Mouse (Mus musculus) embryonic facial prominence, embryonic 12.5 days (tissue): ENCODE measurements at regions not wholly inside any gene's neighbourhood (a gene's known extent, or its start where the extent isn't known, plus 50 kb on each side); places are given as distances from the start of the nearest gene placed in this dataset.

Experiments used
- ATAC-seq: fragments of 200-750 bp; cut with Nextera tagmentation; 2 replicates; pipeline ENCODE4 v1.8.0; 2017; ENCODE audit not compliant: insufficient number of reproducible peaks, insufficient read depth, low FRiP score, low TSS enrichment
- H3K27ac ChIP-seq: fragments of 300-500 bp; sonication (generic); 2 replicates; pipeline ENCODE4 v1.5.1; 2016; ENCODE audit warnings: mild to moderate bottlenecking
- H3K27me3 ChIP-seq: fragments of 300-500 bp; sonication (generic); 2 replicates; pipeline ENCODE4 v1.6.1; 2016; ENCODE audit warnings: mild to moderate bottlenecking, moderate library complexity
- H3K36me3 ChIP-seq: fragments of 300-500 bp; sonication (generic); 2 replicates; pipeline ENCODE4 v1.6.1; 2016; ENCODE audit warnings: mild to moderate bottlenecking
- H3K4me1 ChIP-seq: fragments of 300-500 bp; sonication (generic); 2 replicates; pipeline ENCODE4 v1.6.1; 2016
- H3K4me2 ChIP-seq: fragments of 300-500 bp; sonication (generic); replicated peaks from 2 replicates; pipeline ENCODE4 v1.6.1; 2016; ENCODE audit warnings: mild to moderate bottlenecking, moderate library complexity
- H3K4me3 ChIP-seq: fragments of 300-500 bp; sonication (generic); 2 replicates; pipeline ENCODE4 v1.5.1; 2016; ENCODE audit warnings: mild to moderate bottlenecking
- H3K9ac ChIP-seq: fragments of 300-500 bp; sonication (generic); 2 replicates; pipeline ENCODE4 v1.6.1; 2016; ENCODE audit warnings: mild to moderate bottlenecking, moderate library complexity
- H3K9me3 ChIP-seq: fragments of 300-500 bp; sonication (generic); 2 replicates; pipeline ENCODE4 v1.6.1; 2016; ENCODE audit warnings: mild to moderate bottlenecking, moderate library complexity
- WGBS: fragments of 180-500 bp; shearing (Covaris S2); methylation state at CpG from one replicate; pipeline ENCODE4 v1.1.7; 2016; 5-methylcytosine and 5-hydroxymethylcytosine counted together

DNA sequence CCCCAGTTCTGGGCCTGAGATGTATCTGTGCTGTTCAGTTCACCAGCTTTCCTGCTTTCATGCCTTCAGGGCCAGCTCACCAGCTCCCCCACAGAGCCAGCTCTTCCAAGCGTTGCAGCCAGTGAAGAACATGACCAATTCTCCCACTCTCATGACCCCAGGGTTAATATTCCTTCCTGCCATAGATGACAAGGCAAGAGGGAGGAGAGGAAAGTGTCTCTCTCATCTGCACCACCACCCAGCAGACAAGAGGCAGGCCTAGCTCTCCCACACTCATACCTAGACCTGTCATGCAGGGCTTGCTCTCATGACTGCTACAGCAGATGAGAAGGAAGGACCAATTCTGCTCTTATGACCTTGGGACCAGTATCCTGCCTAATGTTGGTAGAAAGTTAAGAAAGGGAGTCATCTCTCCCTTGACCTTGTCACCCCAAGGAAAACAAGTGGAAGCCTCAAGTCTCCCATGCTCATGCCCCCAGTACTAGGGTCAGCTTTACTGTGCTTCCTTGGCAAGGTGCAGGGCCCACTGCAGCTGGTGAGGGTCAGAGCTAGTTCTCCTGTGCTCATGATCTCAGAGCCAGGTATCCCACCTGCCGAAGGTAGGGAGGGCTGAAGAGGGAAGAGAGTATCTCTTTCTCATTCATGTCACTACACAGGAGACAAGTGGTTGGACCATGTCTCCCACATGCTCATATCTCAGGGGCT is 404.0 kb downstream of the Elavl2 start:
- Histone ChIP-seq H3K36me3 (no peaks in the 10 kb centered on the region), H3K27me3 (no peaks in the 10 kb centered on the region), H3K27ac (no peak overlapping the region), H3K9me3 (no peaks in the 10 kb centered on the region), H3K4me1 (no peaks in the 10 kb centered on the region), H3K4me3 (no peak overlapping the region), H3K9ac (no peak overlapping the region), H3K4me2 (no peak overlapping the region)
- WGBS = 60% methylated on average over 2 of the region's 2 CpGs
- no peak for ATAC-seq

DNA sequence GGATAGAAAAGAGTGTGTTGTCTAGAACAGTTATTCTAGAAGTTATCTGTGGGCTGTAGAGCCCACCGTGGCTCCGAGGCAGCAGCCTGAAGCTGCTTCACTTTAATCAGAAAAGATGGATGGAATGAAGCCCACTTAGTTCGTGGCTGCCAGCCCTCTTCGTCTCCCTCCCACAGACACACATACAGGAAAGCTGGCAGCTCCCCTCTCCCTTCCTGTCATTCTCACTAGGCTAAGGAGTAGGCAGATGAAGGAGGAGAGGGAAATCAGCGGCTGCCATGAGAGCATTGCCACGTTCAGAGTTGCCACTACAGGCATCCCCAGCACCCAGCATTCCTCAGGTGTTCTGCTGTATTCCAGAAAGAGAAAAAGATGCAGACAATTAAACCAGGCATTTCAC is 435.9 kb downstream of the Elavl2 start:
- Histone ChIP-seq H3K4me2 (no peak overlapping the region), H3K4me3 (no peak overlapping the region), H3K4me1 (no peaks in the 10 kb centered on the region), H3K9me3 (no peaks in the 10 kb centered on the region), H3K27ac (no peak overlapping the region), H3K9ac (no peak overlapping the region), H3K27me3 (no peaks in the 10 kb centered on the region), H3K36me3 (no peaks in the 10 kb centered on the region)
- ATAC-seq = no peak
- 63% methylated on average over 6 of the region's 6 CpGs for WGBS

DNA sequence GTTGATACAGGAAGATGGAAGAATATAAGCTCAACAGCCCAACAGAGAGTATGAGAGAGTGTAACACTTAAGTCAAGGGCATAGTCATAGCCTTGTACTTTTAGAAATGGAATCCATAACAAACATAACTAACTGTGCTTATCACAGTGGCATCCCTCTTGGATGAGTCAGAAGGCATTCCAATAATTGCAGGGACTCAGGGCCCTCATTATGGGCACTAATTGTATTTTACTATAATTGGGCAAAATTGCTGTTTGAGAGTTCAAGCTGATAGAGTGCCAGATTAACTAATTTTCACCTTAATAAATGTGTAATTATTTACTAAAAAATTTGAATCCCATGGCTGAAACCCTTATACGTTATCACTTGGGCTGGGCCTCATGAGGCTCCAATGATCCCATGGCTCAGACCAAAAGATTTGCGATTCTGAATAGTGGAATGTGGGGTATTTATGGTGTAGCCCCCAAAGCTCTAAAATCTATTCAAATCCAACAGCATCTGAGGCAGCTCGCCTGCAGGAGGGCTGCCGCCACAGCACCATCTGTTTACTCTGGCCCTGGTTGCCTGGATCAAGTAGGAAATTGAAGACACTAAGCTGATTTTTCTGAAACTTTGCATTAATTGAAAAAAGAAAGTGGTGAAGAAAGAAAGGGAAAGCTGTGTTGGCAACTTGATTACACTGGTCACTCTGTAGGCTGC is 456.7 kb downstream of the Elavl2 start:
- Histone ChIP-seq H3K36me3 (no peaks in the 10 kb centered on the region), H3K4me1 (no peaks in the 10 kb centered on the region), H3K9ac (no peak overlapping the region), H3K9me3 (no peaks in the 10 kb centered on the region), H3K27me3 (no peaks in the 10 kb centered on the region), H3K27ac (no peak overlapping the region), H3K4me2 (no peak overlapping the region), H3K4me3 (no peak overlapping the region)
- ATAC-seq = no peak
- 73% methylated on average over 4 of the region's 4 CpGs for WGBS

DNA sequence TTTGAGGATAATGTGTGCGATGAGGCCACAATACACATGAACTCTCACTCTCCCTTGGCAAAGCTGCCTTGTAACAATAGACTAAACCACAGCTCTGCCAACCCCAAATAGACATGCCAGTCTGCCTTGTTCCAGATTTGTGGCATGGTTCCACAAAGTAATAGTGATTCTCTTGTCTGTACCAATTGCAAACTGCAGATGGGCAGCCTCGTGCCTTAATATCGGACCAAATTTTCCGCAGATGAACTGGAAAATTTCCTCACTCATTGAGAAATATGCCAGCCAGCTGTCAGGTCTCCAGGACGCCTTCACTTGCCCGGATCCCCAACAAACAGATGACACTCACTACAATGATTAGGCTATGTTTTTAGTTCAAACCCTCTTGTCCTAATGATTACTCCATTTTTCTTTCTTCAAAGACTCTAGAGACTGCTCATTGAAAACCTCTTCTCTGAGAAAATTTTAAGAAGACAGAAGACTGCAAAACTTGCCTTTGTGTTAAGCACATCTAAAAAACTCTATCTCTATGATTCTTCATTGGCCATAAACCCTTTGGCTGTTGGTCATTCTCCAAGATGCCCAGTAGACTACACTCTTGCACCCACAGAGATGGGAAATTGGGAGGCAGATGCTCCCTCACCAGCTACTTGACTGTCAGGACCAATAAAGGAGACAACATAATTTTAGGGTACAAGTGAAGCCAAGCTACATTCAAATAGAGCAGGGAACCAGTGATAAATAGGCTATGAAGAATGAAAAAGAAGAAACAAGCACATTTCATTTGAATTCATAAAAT is 483.1 kb downstream of the Elavl2 start:
- Histone ChIP-seq H3K36me3 (no peaks in the 10 kb centered on the region), H3K4me1 (no peaks in the 10 kb centered on the region), H3K9me3 (no peaks in the 10 kb centered on the region), H3K27ac (no peak overlapping the region), H3K4me2 (no peak overlapping the region), H3K27me3 (no peaks in the 10 kb centered on the region), H3K9ac (no peak overlapping the region), H3K4me3 (no peak overlapping the region)
- WGBS = 91% methylated on average over 6 of the region's 6 CpGs
- ATAC-seq = no peak

DNA sequence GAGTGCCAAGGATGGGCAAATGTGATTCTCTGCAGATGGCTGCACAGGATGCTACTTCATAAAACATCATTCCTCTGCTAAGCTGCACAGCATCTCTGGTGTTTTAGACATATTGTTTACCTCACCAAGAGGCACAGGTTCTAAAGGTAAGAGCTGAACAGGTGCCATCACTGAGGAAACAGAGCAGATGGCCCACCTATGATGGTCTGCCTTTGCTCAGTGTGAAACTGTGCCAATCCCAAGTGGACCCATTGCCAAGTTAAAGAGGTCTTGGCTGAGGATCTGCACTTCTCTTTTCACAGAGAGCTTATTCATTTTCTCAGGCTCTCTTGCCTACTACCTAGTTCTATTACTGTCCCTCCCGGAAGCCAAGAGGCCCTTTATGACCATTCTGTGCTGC is 494.3 kb downstream of the Elavl2 start:
- H3K9ac ChIP-seq = no peak overlapping the region
- ATAC-seq = no peak
- H3K9me3 ChIP-seq = no peaks in the 10 kb centered on the region
- 75% methylated on average over 1 of the region's 1 CpGs for WGBS
- H3K4me1 ChIP-seq = no peaks in the 10 kb centered on the region
- H3K27ac ChIP-seq = no peak overlapping the region
- H3K36me3 ChIP-seq = no peaks in the 10 kb centered on the region
- H3K4me2 ChIP-seq = no peak overlapping the region
- H3K4me3 ChIP-seq = no peak overlapping the region
- H3K27me3 ChIP-seq = no peaks in the 10 kb centered on the region

DNA sequence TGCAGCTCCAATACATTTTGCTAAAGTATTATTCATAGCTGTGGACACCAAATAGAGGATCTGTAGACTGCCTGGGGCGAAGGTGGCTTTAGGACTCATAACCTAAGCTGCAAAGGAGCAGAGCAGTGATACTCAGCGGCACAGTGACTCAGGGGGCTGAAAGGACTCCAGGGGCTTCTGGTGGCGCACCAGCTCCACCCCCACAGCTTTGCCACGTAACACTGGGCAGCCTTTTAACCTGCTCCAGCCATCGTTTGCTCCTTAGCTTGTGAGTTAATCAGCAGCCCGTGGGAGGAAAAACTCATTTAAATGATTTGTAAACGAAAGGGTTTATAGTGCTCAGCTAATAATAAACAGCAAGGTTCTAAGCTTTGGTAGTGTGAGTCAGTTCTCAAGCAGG is 532.4 kb downstream of the Elavl2 start:
- 57% methylated on average over 7 of the region's 7 CpGs for WGBS
- no peak for ATAC-seq
- Histone ChIP-seq H3K27me3 (no peaks in the 10 kb centered on the region), H3K4me3 (no peak overlapping the region), H3K9me3 (no peaks in the 10 kb centered on the region), H3K4me2 (no peak overlapping the region), H3K36me3 (no peaks in the 10 kb centered on the region), H3K9ac (no peak overlapping the region), H3K4me1 (no peaks in the 10 kb centered on the region), H3K27ac (no peak overlapping the region)

DNA sequence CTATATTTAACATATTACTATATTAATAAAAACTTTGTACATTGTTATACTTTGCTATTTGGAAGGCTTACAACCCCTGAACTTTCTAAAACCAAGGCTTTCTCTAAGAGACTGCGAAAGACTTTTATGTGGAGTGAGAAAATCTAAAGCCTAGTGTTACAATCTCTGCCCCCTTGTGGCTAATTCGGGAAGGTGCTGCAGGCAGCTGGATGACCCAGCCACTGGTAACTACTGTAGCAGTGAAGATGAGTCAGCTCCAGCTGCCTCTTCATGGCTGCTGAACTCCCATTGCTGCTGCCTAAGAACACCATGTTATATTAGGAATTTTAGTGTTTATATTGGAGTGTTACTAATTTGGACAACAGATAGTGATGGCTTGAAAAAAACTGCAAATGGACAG is 539.7 kb downstream of the Elavl2 start:
- H3K4me1 ChIP-seq = no peaks in the 10 kb centered on the region
- ATAC-seq = no peak
- no peaks in the 10 kb centered on the region for H3K27me3 ChIP-seq
- H3K4me3 ChIP-seq = no peak overlapping the region
- H3K9ac ChIP-seq = no peak overlapping the region
- no peak overlapping the region for H3K4me2 ChIP-seq
- no peak overlapping the region for H3K27ac ChIP-seq
- no peaks in the 10 kb centered on the region for H3K9me3 ChIP-seq
- no peaks in the 10 kb centered on the region for H3K36me3 ChIP-seq
- WGBS = 43% methylated on average over 2 of the region's 2 CpGs

DNA sequence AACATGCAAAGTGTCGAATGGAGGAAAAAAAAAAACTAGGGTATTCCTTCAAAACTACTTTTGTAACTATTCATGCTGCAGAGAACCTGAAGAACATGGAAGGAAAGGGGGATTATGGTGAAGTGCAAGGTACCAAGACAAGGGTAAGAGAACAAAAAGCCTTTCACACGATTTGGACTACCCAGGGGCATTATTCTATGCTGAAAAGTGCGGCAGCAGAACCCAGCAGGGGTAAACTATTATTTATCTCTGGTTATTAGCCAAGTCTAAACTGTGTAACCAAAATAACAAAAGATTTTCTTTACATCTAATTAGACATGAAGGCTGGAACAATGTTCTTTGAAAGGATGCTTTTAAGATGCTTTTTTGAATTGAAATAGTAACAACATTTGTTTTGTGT is 560.8 kb downstream of the Elavl2 start:
- Histone ChIP-seq H3K9ac (no peak overlapping the region), H3K27me3 (no peaks in the 10 kb centered on the region), H3K4me2 (no peak overlapping the region), H3K9me3 (no peaks in the 10 kb centered on the region), H3K4me3 (no peak overlapping the region), H3K36me3 (no peaks in the 10 kb centered on the region), H3K27ac (no peak overlapping the region), H3K4me1 (no peaks in the 10 kb centered on the region)
- no peak for ATAC-seq
- 56% methylated on average over 3 of the region's 3 CpGs for WGBS

DNA sequence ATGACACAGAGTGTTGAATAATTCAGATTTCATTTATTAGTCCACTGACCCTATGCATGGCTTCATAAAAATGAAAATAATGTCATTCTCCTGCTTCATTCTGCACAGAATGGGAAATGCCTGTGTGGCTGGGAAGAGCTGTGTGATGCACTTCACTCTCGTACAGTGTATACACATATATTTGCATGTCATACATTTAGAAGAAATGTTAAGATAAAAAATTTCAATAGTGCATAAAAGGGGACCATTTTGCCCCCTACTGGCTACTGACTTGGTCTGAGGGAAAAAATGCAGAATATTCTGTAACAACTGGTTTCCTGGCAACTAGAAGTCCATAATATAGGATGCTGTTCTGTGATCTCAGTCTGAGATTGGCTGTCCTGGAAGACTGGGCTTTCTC is 580.5 kb downstream of the Zfp352 start:
- no peak overlapping the region for H3K27ac ChIP-seq
- H3K4me1 ChIP-seq = no peaks in the 10 kb centered on the region
- H3K36me3 ChIP-seq = no peaks in the 10 kb centered on the region
- no peak overlapping the region for H3K9ac ChIP-seq
- ATAC-seq = no peak
- H3K9me3 ChIP-seq = no peaks in the 10 kb centered on the region
- WGBS = 79% methylated on average over 1 of the region's 1 CpGs
- no peak overlapping the region for H3K4me3 ChIP-seq
- no peak overlapping the region for H3K4me2 ChIP-seq
- H3K27me3 ChIP-seq = no peaks in the 10 kb centered on the region

DNA sequence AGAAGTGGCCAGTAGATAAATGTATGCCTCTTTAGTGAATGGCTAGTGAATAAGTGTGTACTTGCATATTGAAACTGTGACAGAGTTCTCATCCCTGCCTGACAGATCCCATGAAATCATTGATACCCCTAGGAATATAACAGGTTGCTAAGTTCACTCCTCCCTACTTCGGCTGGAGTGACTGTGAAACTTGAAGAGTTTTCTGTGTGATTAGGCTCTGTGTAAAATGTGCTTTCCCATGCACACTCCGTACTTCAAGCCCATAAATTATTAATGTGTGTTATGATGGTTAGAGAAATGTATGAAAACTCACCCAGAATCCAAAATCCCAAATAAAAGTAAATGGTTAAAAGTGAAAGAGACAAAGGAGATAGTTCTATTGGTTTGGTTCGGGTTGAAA is 580.0 kb downstream of the Zfp352 start:
- Histone ChIP-seq H3K4me3 (no peak overlapping the region), H3K27ac (no peak overlapping the region), H3K27me3 (no peaks in the 10 kb centered on the region), H3K36me3 (no peaks in the 10 kb centered on the region), H3K9ac (no peak overlapping the region), H3K4me2 (no peak overlapping the region), H3K4me1 (no peaks in the 10 kb centered on the region), H3K9me3 (no peaks in the 10 kb centered on the region)
- 75% methylated on average over 3 of the region's 3 CpGs for WGBS
- no peak for ATAC-seq

DNA sequence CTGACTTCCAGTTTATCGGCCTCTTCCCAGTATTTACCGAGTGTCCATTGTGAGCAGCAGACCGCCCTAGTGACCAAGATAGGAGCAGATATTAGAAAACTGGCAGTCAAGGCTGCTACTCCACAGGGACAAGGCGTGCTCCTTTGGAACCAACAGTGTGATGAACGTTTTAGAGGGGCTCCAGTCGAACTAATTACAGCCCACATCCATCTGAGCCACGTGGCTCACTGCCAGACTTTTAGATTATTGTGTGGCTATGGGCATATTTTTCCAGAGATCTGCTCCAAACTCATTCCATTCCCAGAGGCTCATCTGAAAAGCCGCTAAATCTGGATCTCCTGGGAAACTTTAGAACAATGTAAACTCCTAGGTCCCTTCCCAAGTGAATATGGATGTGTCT is 578.9 kb downstream of the Zfp352 start:
- no peaks in the 10 kb centered on the region for H3K4me1 ChIP-seq
- H3K4me2 ChIP-seq = no peak overlapping the region
- no peaks in the 10 kb centered on the region for H3K9me3 ChIP-seq
- 78% methylated on average over 8 of the region's 8 CpGs for WGBS
- no peak overlapping the region for H3K27ac ChIP-seq
- ATAC-seq = no peak
- H3K4me3 ChIP-seq = no peak overlapping the region
- no peak overlapping the region for H3K9ac ChIP-seq
- no peaks in the 10 kb centered on the region for H3K36me3 ChIP-seq
- no peaks in the 10 kb centered on the region for H3K27me3 ChIP-seq
